Mouse (Mus musculus): ENCODE results near the gene Dus4l.

DNA sequence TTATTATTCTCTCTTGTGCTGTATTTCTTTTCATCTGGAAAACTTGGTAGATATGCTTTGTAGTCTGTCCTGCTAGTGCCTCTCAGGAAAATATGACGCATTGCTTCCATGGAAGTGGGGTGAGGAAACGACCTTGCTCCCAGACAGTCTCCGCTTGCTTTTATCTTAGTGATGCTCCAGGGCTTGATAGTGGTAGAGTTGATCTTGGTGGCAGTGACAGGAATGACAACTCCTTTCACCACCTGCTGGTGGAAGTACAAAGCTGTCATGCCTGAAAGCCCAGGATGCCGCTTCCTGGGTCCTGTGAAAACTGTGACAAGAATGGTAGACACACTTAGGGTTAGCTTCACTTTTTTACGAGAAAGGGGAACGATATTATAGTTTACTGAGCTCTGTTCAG is 49.3 kb upstream of the Dus4l start:
- TF ChIP-seq CTCF (IDR thresholded peaks at IDR 0.05; ENCODE audit: insufficient read depth, low read depth, low read length) = no peak
- no peak for TF ChIP-seq POLR2A (IDR thresholded peaks at IDR 0.05; ENCODE audit: insufficient read depth, low read depth, low read length)
